Mouse (Mus musculus): Measurements from ENCODE around the gene Trim80.
"Not testable (repeated sequence)": the region's sequence is repeated elsewhere in the genome, so short reads cannot be mapped to it uniquely, and the experiment has no call there.

The Trim80 gene

GRCm38 (mm10) chr11:115427482-115428331 lies 12.6 kb upstream of the Trim80 start:
- no peak for DNase-seq (ENCODE audit: low read depth, low spot score)

- DNase-seq (ENCODE audit: low read depth, low spot score) = no peak
Observed at GRCm38 (mm10) chr11:115429307-115429706, 11.0 kb upstream of the Trim80 start.

- no peak for DNase-seq (ENCODE audit: low read depth, low spot score)
Observed at GRCm38 (mm10) chr11:115430561-115430960, 9.8 kb upstream of the Trim80 start.

DNA sequence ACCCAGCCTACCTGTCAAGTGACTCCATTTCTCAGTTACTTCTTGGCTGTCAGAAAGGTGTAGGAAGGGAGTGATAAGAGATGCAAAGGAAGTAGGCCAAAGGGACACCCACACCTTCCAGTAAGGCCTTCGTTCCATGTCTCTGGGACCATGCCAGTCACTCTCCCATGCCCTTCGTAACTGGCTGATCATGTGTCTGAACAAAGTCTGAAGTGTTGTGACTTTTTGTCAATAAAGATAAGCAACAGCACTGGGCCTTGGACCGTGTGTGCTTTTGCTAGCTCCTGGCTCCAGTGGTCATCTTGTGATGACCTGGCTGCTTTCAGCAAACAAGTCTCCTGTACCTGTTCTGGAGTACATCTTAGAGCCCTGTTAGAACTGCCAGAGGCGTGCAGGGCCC lies 7.5 kb upstream of the Trim80 start:
- no peak for DNase-seq (ENCODE audit: low read depth, low spot score)

- DNase-seq (ENCODE audit: low read depth, low spot score) = no peak
Observed at GRCm38 (mm10) chr11:115433342-115433741, 7.0 kb upstream of the Trim80 start.

- DNase-seq (ENCODE audit: low read depth, low spot score) = no peak
Observed at GRCm38 (mm10) chr11:115435596-115436337, 4.6 kb upstream of the Trim80 start.

DNA sequence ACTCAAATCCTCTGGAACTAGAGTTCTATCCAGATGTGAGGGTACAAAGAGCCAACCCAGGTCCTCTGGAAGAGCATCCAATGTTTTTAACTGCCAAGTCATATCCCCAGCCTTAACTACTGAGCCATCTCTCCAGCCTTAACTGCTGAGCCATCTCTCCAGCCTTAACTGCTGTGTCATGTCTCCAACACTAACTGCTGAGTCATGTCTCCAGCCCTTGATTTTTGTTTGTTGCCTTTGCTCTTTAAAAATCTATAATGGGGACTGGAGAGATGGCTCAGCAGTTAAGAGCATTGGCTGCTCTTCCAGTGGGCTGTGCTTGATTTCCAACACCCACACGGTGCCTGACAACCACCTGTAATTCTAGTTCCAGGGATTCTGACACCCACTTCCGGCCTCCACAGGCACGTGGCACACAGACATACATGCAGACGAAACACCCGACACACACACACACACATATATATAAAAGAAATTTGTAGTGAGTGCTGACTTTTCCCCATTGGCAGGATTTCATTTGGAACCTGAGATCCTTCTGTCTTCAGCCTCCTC lies 2.7 kb upstream of the Trim80 start:
- DNase-seq (ENCODE audit: low read depth, low spot score) = no peak

DNA sequence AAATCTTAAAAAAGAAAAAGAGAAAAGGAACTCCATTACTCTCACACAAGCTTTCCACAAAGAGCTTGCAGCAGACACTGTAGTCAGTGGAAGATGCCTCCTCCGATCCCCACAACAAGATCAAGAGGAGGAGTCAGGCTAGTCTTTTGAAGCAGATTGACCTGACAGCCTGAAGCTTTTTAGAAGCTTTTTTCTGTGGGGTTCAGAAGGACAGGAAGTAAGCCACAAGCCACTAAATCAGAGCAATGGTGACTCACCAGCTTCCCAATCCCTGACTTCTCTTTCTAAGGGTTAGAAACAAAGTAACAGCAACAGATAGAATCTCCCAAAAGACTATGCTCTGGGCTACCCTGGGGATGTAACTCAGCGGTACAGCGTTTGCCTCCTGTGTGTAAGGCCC lies 1.0 kb upstream of the Trim80 start:
- DNase-seq (ENCODE audit: low read depth, low spot score) = no peak

GRCm38 (mm10) chr11:115441417-115441816 lies 1.1 kb downstream of the Trim80 start:
- DNase-seq (ENCODE audit: low read depth, low spot score) = no peak

DNA sequence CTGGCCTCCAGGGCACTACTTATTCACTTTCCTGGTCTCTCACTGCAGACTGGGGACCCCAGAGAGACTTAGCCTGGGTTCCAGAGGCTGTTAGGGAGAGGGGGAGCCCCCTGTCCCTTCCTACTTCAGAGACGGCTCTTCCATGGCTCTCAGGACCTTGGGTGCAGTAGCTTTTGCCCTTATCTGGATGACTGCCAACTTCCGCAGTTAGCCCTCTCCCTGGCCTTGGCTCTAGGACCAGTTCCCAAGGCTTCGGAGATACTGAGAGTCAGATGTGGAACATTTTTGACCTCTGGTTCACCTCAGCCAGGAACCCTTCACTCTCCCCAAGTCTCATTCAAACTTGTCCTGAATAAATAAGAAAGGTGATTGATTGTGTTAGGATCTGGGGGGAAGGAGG lies 6.6 kb downstream of the Trim80 start:
- DNase-seq (ENCODE audit: low read depth, low spot score) = no peak

DNA sequence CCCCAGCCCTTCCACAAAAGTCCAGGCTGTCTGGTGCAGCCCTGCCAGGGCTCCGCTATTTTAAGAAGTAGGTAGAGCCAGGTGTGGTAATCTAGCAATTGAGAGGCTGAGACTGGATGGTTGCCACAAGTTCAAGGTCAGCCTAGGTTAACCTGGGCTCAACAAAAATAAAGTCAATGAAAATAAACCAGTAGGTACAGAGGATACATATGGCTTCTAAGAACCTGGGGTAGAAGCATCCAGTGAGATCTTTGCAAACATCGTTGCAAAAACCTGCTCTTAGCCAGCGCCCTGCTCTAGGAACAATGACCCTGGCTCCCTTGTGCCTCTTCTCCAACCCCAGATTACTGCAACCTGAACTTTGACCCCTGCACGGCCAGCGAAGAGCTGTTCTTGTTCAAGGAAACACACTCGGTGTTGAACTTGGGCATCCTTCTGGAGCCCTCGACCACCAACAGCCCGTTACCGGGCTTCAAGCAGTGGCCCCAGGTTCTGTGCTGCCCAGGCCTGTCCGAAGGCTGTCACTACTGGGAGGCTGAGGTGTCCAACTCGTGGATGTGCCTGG lies 7.1 kb downstream of the Trim80 start:
- no peak for DNase-seq (ENCODE audit: low read depth, low spot score)

GRCm38 (mm10) chr11:115448075-115448474 lies 7.7 kb downstream of the Trim80 start:
- DNase-seq (ENCODE audit: low read depth, low spot score) = no peak

DNA sequence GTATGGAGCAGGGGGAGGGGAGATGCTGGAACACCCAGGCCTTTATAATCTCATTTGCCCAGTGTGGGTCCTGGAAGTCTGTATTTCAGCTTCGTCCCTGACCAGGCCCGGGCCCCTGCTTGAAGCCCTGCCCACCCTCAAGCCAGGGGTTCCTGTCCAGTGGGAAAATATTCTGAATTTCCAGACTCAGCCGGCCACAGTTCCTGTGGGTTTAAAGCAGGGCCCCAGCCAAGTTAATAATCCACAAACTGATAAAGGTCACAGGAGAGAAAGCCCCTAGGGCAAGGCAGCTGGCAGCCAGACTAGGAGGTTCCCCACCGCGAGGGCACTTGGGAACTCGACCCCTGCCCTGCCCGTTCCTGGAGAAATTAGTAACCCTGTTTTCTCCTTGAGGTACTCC lies 8.7 kb downstream of the Trim80 start:
- no peak for DNase-seq (ENCODE audit: low read depth, low spot score)

GRCm38 (mm10) chr11:115450176-115450575 lies 9.8 kb downstream of the Trim80 start:
- no peak for DNase-seq (ENCODE audit: low read depth, low spot score)

GRCm38 (mm10) chr11:115451781-115452241 lies 11.5 kb downstream of the Trim80 start:
- no peak for DNase-seq (ENCODE audit: low read depth, low spot score)

DNA sequence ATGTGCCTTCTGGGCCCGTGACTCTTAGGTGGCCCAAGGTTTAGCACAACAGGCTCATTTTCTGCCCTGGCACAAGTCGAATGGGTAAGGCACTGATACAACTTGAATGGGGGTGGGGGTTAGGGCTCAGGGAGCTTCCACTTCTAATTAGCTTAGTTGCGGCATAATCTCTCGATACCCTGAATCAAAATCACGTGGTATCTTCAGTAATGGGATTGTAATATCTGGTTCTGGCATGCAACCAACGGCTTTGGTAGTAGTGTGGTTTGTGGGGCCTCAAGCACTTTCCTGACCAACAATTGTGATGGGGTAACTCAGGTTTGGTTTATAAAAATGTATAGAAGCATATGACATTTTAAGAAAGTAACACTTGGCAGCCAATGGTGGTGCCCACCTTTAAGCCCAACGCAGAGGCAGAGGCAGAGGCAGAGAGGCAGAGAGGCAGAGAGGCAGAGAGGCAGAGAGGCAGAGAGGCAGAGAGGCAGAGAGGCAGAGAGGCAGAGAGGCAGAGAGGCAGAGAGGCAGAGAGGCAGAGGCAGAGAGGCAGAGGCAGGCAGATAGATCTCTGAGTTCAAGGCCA lies 12.0 kb downstream of the Trim80 start:
- no peak for DNase-seq (ENCODE audit: low read depth, low spot score)

DNA sequence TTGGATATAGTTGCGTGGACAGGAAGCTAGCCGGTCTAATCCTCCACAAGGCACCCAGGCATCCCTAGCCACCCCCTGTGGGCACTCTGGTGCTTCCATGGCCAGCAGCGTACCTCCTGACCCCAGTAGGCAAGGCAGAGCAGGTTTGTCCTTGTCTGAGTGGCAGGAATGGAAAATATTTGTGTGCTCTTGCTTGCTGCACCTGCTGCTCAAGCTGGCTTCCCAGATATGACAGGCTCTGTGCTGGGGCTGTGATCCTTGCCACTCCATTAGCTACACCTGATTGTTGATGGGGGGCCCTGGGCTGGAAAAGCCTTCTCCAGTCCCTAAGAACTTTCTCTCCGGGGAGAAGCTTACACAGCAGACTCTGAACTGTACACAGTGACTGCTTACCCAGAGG lies 13.0 kb downstream of the Trim80 start:
- DNase-seq (ENCODE audit: low read depth, low spot score) = no peak

DNA sequence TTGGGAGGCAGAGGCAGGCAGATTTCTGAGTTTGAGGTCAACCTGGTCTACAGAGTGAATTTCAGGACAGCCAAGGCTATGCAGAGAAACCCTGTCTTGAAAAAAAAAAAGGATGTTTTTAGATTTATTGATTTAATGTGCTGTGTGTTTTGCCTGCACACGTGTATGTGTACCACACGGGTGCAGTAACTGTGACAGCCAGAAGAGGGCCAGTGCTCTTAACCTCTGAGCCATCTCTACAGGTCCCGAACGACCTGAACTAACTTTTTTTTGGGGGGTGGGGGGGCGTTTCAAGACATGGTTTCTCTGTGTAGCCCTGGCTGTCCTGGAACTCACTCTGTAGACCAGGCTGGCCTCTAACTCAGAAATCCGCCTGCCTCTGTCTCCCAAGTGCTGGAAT lies 14.5 kb downstream of the Trim80 start:
- not testable (repeated sequence) for DNase-seq (ENCODE audit: low read depth, low spot score)

- DNase-seq (ENCODE audit: low read depth, low spot score) = no peak
Observed at GRCm38 (mm10) chr11:115455619-115456018, 15.3 kb downstream of the Trim80 start.

DNA sequence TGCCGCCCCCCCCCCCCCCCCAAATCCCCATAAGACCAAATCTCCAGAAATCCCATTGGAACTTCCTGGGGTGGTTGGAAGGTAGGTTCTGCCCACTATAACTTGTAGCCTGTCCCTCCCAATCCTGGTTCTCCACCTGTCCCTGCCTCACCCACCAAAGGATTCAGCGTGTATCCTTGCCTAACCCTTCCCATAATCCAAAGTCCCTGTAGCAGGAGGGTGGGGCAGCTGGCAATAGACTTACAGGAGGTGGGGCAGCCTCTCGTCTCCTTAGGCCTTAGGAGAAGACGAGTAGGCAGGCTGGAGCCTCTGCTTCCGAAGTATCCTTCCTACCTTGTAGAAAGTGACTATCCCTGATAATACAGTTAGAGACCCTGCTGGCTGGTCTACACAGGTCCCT lies 15.8 kb downstream of the Trim80 start:
- no peak for DNase-seq (ENCODE audit: low read depth, low spot score)

- no peak for DNase-seq (ENCODE audit: low read depth, low spot score)
Observed at GRCm38 (mm10) chr11:115457405-115457804, 17.1 kb downstream of the Trim80 start.

DNA sequence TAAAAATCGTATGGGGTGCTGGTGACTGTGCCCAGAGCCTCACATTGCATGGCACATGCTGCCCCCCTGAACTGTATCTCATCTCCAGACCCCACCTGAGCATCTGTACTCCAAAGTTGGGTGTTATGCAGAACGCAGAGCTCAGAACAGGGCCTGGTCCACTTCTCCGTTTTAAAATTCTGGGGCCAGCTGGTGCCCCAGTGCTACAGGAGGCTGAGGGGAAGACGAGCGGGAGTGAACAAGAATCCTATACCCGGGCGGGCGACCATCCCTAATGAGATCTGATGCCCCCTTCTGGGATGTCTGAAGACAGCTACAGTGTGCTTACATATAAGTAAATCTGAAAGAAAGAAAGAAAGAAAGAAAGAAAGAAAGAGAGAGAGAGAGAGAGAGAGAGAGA lies 20.6 kb downstream of the Trim80 start:
- DNase-seq (ENCODE audit: low read depth, low spot score) = no peak
